Mouse (Mus musculus): Measurements from ENCODE around the gene Top3b. TPM values are rescaled to one million over a fixed set of nuclear protein-coding genes. Genes with fewer than 3 reads are reported as not detected.
"Not testable (repeated sequence)": the region's sequence is repeated elsewhere in the genome, so short reads cannot be mapped to it uniquely, and the experiment has no call there.

Gene Top3b
- polyA plus RNA-seq, 1 experiment from 2014 or later: 29.4 TPM

GRCm38 (mm10) chr16:16849196-16849595 lies 21.3 kb upstream of the Top3b start:
- Histone ChIP-seq H3K36me3 (ENCODE audit: control insufficient read depth, insufficient read depth, low read length) (no peaks in the 10 kb centered on the region), H3K27ac (replicated peaks) (no peak overlapping the region), H3K9me3 (ENCODE audit: control insufficient read depth, low read length) (no peaks in the 10 kb centered on the region), H3K4me3 (ENCODE audit: low read depth, low read length) (no peak overlapping the region), H3K9ac (ENCODE audit: low read length) (no peak overlapping the region), H3K4me1 (replicated peaks; ENCODE audit: control insufficient read depth, insufficient read depth) (no peaks in the 10 kb centered on the region), H3K27me3 (ENCODE audit: control insufficient read depth, insufficient read depth, low read length) (no peaks in the 10 kb centered on the region), H3K4me2 (replicated peaks; ENCODE audit: low read depth) (no peak overlapping the region)
- ATAC-seq (ENCODE audit: low FRiP score, low TSS enrichment) (no peak), DNase-seq (ENCODE audit: low spot score) (no peak)
- TF ChIP-seq CTCF (IDR thresholded peaks at IDR 0.05; ENCODE audit: low read depth) (peak; percentile 24; the same call in 1 of the 2 replicates), EP300 (optimal IDR thresholded peaks at IDR 0.05) (no peak)

- Histone ChIP-seq H3K36me3 (ENCODE audit: control insufficient read depth, insufficient read depth, low read length) (no peaks in the 10 kb centered on the region), H3K27ac (replicated peaks) (no peak overlapping the region), H3K9me3 (ENCODE audit: control insufficient read depth, low read length) (no peaks in the 10 kb centered on the region), H3K27me3 (ENCODE audit: control insufficient read depth, insufficient read depth, low read length) (no peaks in the 10 kb centered on the region), H3K4me1 (replicated peaks; ENCODE audit: control insufficient read depth, insufficient read depth) (no peaks in the 10 kb centered on the region), H3K4me2 (replicated peaks; ENCODE audit: low read depth) (no peak overlapping the region), H3K4me3 (ENCODE audit: low read depth, low read length) (no peak overlapping the region), H3K9ac (ENCODE audit: low read length) (no peak overlapping the region)
- no peak for ATAC-seq (ENCODE audit: low FRiP score, low TSS enrichment)
- TF ChIP-seq EP300 (optimal IDR thresholded peaks at IDR 0.05) (no peak), CTCF (IDR thresholded peaks at IDR 0.05; ENCODE audit: low read depth) (no peak; the same call in 1 of the 2 replicates)
- WGBS: 76% methylated on average over 3 of the region's 3 CpGs
- no peak for DNase-seq (ENCODE audit: low spot score)
Measured at GRCm38 (mm10) chr16:16852411-16852810, 18.1 kb upstream of the Top3b start.

- no peaks in the 10 kb centered on the region for H3K36me3 ChIP-seq (ENCODE audit: control insufficient read depth, insufficient read depth, low read length)
- no peaks in the 10 kb centered on the region for H3K4me1 ChIP-seq (replicated peaks; ENCODE audit: control insufficient read depth, insufficient read depth)
- no peak overlapping the region for H3K27ac ChIP-seq (replicated peaks)
- H3K9ac ChIP-seq (ENCODE audit: low read length): no peak overlapping the region
- no peak overlapping the region for H3K4me3 ChIP-seq (ENCODE audit: low read depth, low read length)
- no peak overlapping the region for H3K4me2 ChIP-seq (replicated peaks; ENCODE audit: low read depth)
- H3K27me3 ChIP-seq (ENCODE audit: control insufficient read depth, insufficient read depth, low read length): no peaks in the 10 kb centered on the region
- TF ChIP-seq CTCF (IDR thresholded peaks at IDR 0.05; ENCODE audit: low read depth) (peak; percentile 79), EP300 (optimal IDR thresholded peaks at IDR 0.05) (no peak)
- DNase-seq (ENCODE audit: low spot score) (peak; percentile 57), ATAC-seq (ENCODE audit: low FRiP score, low TSS enrichment) (no peak)
- H3K9me3 ChIP-seq (ENCODE audit: control insufficient read depth, low read length): no peaks in the 10 kb centered on the region
- WGBS: 19% methylated on average over 6 of the region's 6 CpGs
Measured at GRCm38 (mm10) chr16:16854836-16855235, 15.7 kb upstream of the Top3b start.

DNA sequence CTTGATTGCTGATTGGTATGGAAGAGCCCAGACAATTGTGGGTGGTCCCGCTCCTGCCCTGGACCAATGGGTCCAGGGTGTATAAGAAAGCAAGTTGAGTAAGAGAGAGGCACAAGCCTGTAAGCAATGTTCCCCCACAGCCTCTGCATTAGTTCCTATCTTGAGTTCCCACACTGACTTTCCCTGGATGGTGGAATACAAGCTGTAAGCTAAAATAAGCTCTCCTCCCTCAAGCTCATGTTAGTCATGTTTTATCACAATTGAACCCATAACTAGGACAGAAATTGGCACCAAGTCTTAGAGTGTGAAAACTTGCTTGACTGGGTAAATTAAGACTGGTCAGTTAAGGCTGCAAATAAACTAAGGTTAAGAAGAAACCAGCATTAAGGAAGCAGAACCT lies 15.0 kb upstream of the Top3b start:
- TF ChIP-seq EP300 (optimal IDR thresholded peaks at IDR 0.05) (no peak), CTCF (IDR thresholded peaks at IDR 0.05; ENCODE audit: low read depth) (no peak)
- Histone ChIP-seq H3K4me1 (replicated peaks; ENCODE audit: control insufficient read depth, insufficient read depth) (no peaks in the 10 kb centered on the region), H3K27me3 (ENCODE audit: control insufficient read depth, insufficient read depth, low read length) (no peaks in the 10 kb centered on the region), H3K4me2 (replicated peaks; ENCODE audit: low read depth) (no peak overlapping the region), H3K4me3 (ENCODE audit: low read depth, low read length) (no peak overlapping the region), H3K36me3 (ENCODE audit: control insufficient read depth, insufficient read depth, low read length) (no peaks in the 10 kb centered on the region), H3K27ac (replicated peaks) (no peak overlapping the region), H3K9me3 (ENCODE audit: control insufficient read depth, low read length) (no peaks in the 10 kb centered on the region), H3K9ac (ENCODE audit: low read length) (no peak overlapping the region)
- no peak for DNase-seq (ENCODE audit: low spot score)
- no peak for ATAC-seq (ENCODE audit: low FRiP score, low TSS enrichment)
- 100% methylated on average over 1 of the region's 1 CpGs for WGBS

- not testable (repeated sequence) for H3K4me3 ChIP-seq (ENCODE audit: low read depth, low read length); ATAC-seq (ENCODE audit: low FRiP score, low TSS enrichment); H3K27me3 ChIP-seq (ENCODE audit: control insufficient read depth, insufficient read depth, low read length); H3K27ac ChIP-seq (replicated peaks); H3K9ac ChIP-seq (ENCODE audit: low read length); H3K4me1 ChIP-seq (replicated peaks; ENCODE audit: control insufficient read depth, insufficient read depth); H3K9me3 ChIP-seq (ENCODE audit: control insufficient read depth, low read length); DNase-seq (ENCODE audit: low spot score); H3K36me3 ChIP-seq (ENCODE audit: control insufficient read depth, insufficient read depth, low read length); H3K4me2 ChIP-seq (replicated peaks; ENCODE audit: low read depth)
- WGBS: 80% methylated on average over 9 of the region's 9 CpGs
Measured at GRCm38 (mm10) chr16:16856054-16856453, 14.5 kb upstream of the Top3b start.

- Histone ChIP-seq H3K9me3 (ENCODE audit: control insufficient read depth, low read length) (no peaks in the 10 kb centered on the region), H3K4me3 (ENCODE audit: low read depth, low read length) (no peak overlapping the region), H3K27me3 (ENCODE audit: control insufficient read depth, insufficient read depth, low read length) (no peaks in the 10 kb centered on the region), H3K9ac (ENCODE audit: low read length) (no peak overlapping the region), H3K4me2 (replicated peaks; ENCODE audit: low read depth) (no peak overlapping the region), H3K36me3 (ENCODE audit: control insufficient read depth, insufficient read depth, low read length) (no peaks in the 10 kb centered on the region), H3K4me1 (replicated peaks; ENCODE audit: control insufficient read depth, insufficient read depth) (no peaks in the 10 kb centered on the region), H3K27ac (replicated peaks) (no peak overlapping the region)
- TF ChIP-seq EP300 (optimal IDR thresholded peaks at IDR 0.05): no peak
- no peak for TF ChIP-seq CTCF (IDR thresholded peaks at IDR 0.05; ENCODE audit: low read depth)
- ATAC-seq (ENCODE audit: low FRiP score, low TSS enrichment) (no peak), DNase-seq (ENCODE audit: low spot score) (no peak)
- WGBS: 76% methylated on average over 13 of the region's 13 CpGs
Measured at GRCm38 (mm10) chr16:16856731-16857476, 13.6 kb upstream of the Top3b start.

Measured in stomach, postnatal 0 days (tissue).